Mouse (Mus musculus): Measurements from ENCODE around the gene Rsc1a1. TPM values are rescaled to one million over a fixed set of nuclear protein-coding genes. Genes with fewer than 3 reads are reported as not detected.
A peak's percentile ranks its signal among the peaks of the same experiment; 100 is the strongest.

The Rsc1a1 gene
- polyA plus RNA-seq, 1 experiment from 2014 or later = 1.9 TPM

DNA sequence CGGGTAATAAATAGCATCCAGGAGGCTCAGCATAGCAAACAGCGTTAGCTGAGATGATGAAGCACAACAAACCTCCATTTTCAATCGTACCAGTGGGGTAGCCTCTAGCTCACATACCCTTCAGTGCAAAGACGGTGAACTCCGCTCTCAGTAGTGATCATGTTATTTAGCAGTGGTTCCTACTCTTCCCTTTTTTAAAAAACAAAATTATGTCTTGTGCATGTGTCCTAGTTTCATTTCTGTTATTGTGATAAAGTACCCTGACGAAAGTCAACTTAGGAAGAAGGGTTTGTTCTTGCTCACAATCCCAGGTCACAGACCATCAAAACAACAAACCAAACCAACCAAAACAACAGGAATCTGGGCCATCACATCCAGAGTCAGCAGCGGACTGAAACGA is 39.4 kb downstream of the Rsc1a1 start:
- no peak overlapping the region for H3K27ac ChIP-seq (replicated peaks; ENCODE audit: low read depth, low read length)
- H3K9ac ChIP-seq (ENCODE audit: low read depth, low read length) = no peak overlapping the region
- H3K27me3 ChIP-seq (replicated peaks; ENCODE audit: control insufficient read depth, insufficient read depth, low read length) = no peaks in the 10 kb centered on the region
- no peak overlapping the region for H3K4me2 ChIP-seq (ENCODE audit: low read depth, low read length)
- no peak for ATAC-seq (ENCODE audit: low read depth)
- no peaks in the 10 kb centered on the region; the same call in 1 of the 2 replicates for H3K4me1 ChIP-seq (ENCODE audit: control insufficient read depth, insufficient read depth, low read length)
- peaks cover 23% of the 10 kb centered on the region for H3K36me3 ChIP-seq (ENCODE audit: control insufficient read depth, insufficient read depth, low read length)
- 88% methylated on average over 8 of the region's 8 CpGs for WGBS
- DNase-seq (ENCODE audit: low spot score) = no peak
- H3K4me3 ChIP-seq (ENCODE audit: low read depth, low read length) = no peak overlapping the region
- H3K9me3 ChIP-seq (ENCODE audit: control insufficient read depth, low read length) = no peaks in the 10 kb centered on the region

DNA sequence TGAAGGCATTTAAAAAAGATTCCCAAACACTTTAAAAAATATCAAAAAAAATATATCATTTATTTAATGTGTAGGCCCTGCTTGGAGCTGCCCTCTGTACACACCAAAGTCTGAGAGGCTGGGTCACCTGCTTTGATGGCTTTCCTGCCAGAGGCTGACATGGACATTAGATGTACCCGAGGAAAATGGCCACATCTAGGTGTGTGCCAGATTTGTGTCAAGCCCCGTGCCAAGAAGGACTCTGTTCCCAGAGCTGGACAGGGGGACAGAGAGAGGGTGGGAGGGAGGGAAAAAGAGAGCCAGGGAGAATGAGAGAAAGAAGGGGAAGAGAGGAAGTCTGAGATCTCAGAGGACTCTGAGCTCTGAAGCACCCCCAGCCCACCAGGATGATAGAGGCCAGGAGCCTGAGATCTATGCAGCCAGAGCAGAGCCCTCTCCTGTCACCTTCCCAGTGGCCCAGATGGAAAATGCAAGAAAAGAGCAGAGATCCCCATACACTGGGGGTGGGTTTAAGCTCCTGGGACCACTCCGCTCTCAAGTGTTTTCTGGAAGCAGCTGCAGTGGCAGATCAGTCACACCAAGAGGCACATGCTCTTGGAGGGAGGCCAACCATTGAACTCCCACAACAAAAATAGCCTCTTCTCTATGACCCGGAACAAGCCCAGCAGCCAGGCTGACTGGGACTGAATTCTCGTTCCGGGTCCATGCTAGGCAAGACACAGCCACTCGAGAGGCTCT is 42.1 kb downstream of the Rsc1a1 start:
- 0 out of 2 replicates have a peak overlapping the region, but pooled peaks have one; percentile 25 for H3K9ac ChIP-seq (ENCODE audit: low read depth, low read length)
- DNase-seq (ENCODE audit: low spot score) = peak; percentile 89
- peak overlapping the region; percentile 55 for H3K27ac ChIP-seq (replicated peaks; ENCODE audit: low read depth, low read length)

DNA sequence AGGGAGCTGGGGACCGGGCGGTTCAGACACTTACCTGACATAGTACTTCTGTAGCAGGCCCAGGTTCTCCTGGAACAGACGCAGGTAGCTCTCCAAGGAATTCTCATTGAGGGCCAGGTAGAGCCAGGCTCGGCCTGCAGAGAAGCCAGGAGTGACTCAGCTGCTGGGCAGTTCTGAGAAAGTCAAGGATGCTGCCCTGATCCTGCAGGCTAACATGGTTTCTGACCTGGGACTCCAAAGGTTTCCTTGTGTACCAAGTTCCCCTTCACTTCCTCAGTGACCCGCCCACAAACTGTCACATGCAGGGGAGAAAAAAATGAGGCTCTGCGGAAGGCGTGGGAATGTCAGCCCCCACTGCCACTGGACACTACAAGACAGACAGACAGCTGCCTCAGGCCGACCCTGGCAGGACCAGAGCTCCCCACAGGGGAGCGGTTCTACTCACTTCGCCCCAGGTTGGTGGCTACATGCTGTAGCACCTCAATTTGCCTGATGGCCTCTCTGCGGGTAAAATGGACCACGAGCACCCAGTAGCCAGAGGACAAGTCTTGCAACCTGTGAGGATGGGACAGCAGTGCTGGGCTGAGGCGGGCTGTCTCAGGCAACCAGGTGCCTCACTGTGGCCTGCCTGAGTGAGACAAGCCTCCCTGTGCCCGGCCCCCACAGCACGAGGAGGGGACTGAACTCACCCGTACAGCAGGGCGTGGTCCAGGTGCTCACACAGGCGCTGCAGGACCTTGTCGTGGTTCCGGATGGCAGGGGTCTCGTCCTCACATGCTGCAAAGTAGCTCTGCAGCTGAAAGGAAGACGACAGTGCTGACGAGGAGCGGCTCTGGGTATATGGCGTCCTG is 43.2 kb downstream of the Rsc1a1 start:
- no peak overlapping the region for H3K4me2 ChIP-seq (ENCODE audit: low read depth, low read length)
- H3K4me1 ChIP-seq (ENCODE audit: control insufficient read depth, insufficient read depth, low read length) = no peaks in the 10 kb centered on the region; the same call in 1 of the 2 replicates
- ATAC-seq (ENCODE audit: low read depth) = no peak
- H3K27me3 ChIP-seq (replicated peaks; ENCODE audit: control insufficient read depth, insufficient read depth, low read length) = no peaks in the 10 kb centered on the region
- no peak overlapping the region for H3K27ac ChIP-seq (replicated peaks; ENCODE audit: low read depth, low read length)
- H3K9me3 ChIP-seq (ENCODE audit: control insufficient read depth, low read length) = no peaks in the 10 kb centered on the region
- H3K9ac ChIP-seq (ENCODE audit: low read depth, low read length) = no peak overlapping the region
- no peak overlapping the region for H3K4me3 ChIP-seq (ENCODE audit: low read depth, low read length)
- no peak for DNase-seq (ENCODE audit: low spot score)
- H3K36me3 ChIP-seq (ENCODE audit: control insufficient read depth, insufficient read depth, low read length) = peaks cover 55% of the 10 kb centered on the region
- whole genome bisulfite sequencing = 88% methylated on average over 25 of the region's 25 CpGs

More for the DNA sequence above, 42.1 kb downstream of the Rsc1a1 start:
- H3K4me3 ChIP-seq (ENCODE audit: low read depth, low read length) = no peak overlapping the region
- no peaks in the 10 kb centered on the region for H3K9me3 ChIP-seq (ENCODE audit: control insufficient read depth, low read length)
- WGBS = 57% methylated on average over 7 of the region's 7 CpGs
- H3K4me1 ChIP-seq (ENCODE audit: control insufficient read depth, insufficient read depth, low read length) = no peaks in the 10 kb centered on the region; the same call in 1 of the 2 replicates
- ATAC-seq (ENCODE audit: low read depth) = peak; percentile 82
- H3K27me3 ChIP-seq (replicated peaks; ENCODE audit: control insufficient read depth, insufficient read depth, low read length) = no peaks in the 10 kb centered on the region
- no peak overlapping the region for H3K4me2 ChIP-seq (ENCODE audit: low read depth, low read length)
- peaks cover 47% of the 10 kb centered on the region for H3K36me3 ChIP-seq (ENCODE audit: control insufficient read depth, insufficient read depth, low read length)

DNA sequence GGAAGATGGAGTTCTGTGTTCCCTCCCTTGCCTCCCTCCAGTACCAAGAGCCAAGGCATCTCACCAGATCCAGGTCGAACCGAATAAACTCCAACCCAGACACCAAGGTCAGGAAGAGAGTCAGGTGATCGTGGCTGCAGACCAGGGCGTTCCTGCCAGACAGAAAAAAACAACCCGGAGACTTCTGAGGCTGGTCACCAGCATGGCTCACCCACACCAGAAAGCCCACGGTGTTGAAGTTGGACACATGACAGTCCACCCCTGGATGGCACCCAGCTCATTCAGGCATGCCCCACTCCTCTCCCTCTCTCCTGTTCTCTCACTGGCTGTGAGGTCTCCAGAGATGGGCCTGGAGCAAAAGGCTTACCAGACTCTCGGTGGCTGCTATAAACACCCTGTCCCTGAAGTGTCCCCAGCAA is 44.0 kb downstream of the Rsc1a1 start:
- DNase-seq (ENCODE audit: low spot score) = no peak
- no peak overlapping the region for H3K27ac ChIP-seq (replicated peaks; ENCODE audit: low read depth, low read length)
- no peak overlapping the region for H3K4me2 ChIP-seq (ENCODE audit: low read depth, low read length)
- H3K9ac ChIP-seq (ENCODE audit: low read depth, low read length) = no peak overlapping the region
- 80% methylated on average over 6 of the region's 7 CpGs for WGBS
- H3K27me3 ChIP-seq (replicated peaks; ENCODE audit: control insufficient read depth, insufficient read depth, low read length) = no peaks in the 10 kb centered on the region
- no peak for ATAC-seq (ENCODE audit: low read depth)
- no peaks in the 10 kb centered on the region for H3K9me3 ChIP-seq (ENCODE audit: control insufficient read depth, low read length)
- peaks cover 60% of the 10 kb centered on the region for H3K36me3 ChIP-seq (ENCODE audit: control insufficient read depth, insufficient read depth, low read length)
- no peak overlapping the region for H3K4me3 ChIP-seq (ENCODE audit: low read depth, low read length)
- H3K4me1 ChIP-seq (ENCODE audit: control insufficient read depth, insufficient read depth, low read length) = no peaks in the 10 kb centered on the region; the same call in 1 of the 2 replicates

DNA sequence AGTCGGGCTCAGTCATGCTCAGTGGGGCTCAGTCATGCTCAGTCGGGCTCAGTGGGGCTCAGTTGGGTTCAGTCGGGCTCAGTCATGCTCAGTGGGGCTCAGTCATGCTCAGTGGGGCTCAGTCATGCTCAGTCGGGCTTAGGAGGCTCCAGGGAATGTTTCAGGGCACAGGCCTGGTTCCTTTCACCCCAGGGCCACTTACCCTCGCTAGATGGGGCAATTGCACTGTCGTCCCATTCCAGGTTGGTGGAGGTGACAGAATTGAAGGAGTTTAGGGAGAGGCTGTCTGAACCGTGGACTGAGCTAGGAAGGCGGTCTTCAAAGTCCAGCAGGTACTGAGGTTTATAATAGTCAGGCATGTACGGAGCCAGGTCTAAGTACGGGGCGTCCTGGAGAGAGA is 45.9 kb downstream of the Rsc1a1 start:
- H3K4me2 ChIP-seq (ENCODE audit: low read depth, low read length) = no peak overlapping the region
- no peaks in the 10 kb centered on the region; the same call in 1 of the 2 replicates for H3K4me1 ChIP-seq (ENCODE audit: control insufficient read depth, insufficient read depth, low read length)
- no peak overlapping the region for H3K9ac ChIP-seq (ENCODE audit: low read depth, low read length)
- H3K9me3 ChIP-seq (ENCODE audit: control insufficient read depth, low read length) = no peaks in the 10 kb centered on the region
- DNase-seq (ENCODE audit: low spot score) (no peak), ATAC-seq (ENCODE audit: low read depth) (no peak)
- no peak overlapping the region for H3K27ac ChIP-seq (replicated peaks; ENCODE audit: low read depth, low read length)
- 65% methylated on average over 11 of the region's 11 CpGs for WGBS
- no peak overlapping the region for H3K4me3 ChIP-seq (ENCODE audit: low read depth, low read length)
- peaks cover 73% of the 10 kb centered on the region for H3K36me3 ChIP-seq (ENCODE audit: control insufficient read depth, insufficient read depth, low read length)
- H3K27me3 ChIP-seq (replicated peaks; ENCODE audit: control insufficient read depth, insufficient read depth, low read length) = no peaks in the 10 kb centered on the region

DNA sequence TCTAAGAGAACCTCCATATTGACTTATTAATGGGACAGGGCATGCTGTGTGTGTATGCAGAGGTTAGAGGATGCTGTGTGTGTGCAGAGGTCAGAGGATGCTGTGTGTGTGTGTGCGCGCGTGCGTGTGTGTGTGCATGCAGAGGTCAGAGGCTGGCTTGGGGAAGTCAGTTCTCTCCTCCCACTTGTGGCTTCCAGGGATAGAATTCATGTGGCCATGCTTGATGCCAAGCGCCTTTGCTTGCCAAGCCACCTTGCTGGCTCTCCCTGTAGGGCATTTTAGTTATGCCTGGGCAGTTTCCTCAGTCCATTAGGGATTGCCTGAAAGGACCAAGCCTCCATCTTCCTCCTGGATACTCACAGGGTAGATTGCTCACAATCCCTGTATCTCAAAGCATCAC is 48.7 kb downstream of the Rsc1a1 start:
- Histone ChIP-seq H3K4me1 (ENCODE audit: control insufficient read depth, insufficient read depth, low read length) (no peaks in the 10 kb centered on the region), H3K36me3 (ENCODE audit: control insufficient read depth, insufficient read depth, low read length) (peaks cover 91% of the 10 kb centered on the region), H3K4me2 (ENCODE audit: low read depth, low read length) (no peak overlapping the region), H3K27ac (replicated peaks; ENCODE audit: low read depth, low read length) (no peak overlapping the region), H3K4me3 (ENCODE audit: low read depth, low read length) (no peak overlapping the region), H3K9ac (ENCODE audit: low read depth, low read length) (no peak overlapping the region), H3K27me3 (replicated peaks; ENCODE audit: control insufficient read depth, insufficient read depth, low read length) (no peaks in the 10 kb centered on the region), H3K9me3 (ENCODE audit: control insufficient read depth, low read length) (no peaks in the 10 kb centered on the region)
- no peak for DNase-seq (ENCODE audit: low spot score)
- 85% methylated on average over 2 of the region's 5 CpGs for WGBS
- ATAC-seq (ENCODE audit: low read depth) = no peak

DNA sequence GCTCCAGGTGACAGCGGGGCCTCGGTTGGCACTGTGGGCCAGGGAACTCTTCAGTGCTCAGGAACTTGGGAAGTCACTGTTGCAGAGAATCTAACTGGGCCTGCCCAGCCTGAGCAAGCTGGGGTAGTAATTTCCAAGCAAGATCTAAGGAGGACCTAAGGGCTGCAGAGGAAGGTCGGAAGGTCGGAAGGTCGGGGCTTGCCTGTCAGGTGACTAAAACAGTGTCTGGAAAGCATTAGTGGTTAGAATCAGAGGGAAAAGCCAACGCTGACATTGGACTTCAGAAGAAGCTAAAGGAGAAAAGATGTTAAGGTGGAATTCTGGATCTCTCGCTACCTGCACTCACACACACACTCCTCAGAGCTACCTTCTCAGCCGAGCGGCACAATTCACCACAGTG is 49.4 kb downstream of the Rsc1a1 start:
- H3K9me3 ChIP-seq (ENCODE audit: control insufficient read depth, low read length) = no peaks in the 10 kb centered on the region
- ATAC-seq (ENCODE audit: low read depth) = no peak
- H3K4me2 ChIP-seq (ENCODE audit: low read depth, low read length) = no peak overlapping the region
- no peak overlapping the region for H3K27ac ChIP-seq (replicated peaks; ENCODE audit: low read depth, low read length)
- no peak overlapping the region for H3K4me3 ChIP-seq (ENCODE audit: low read depth, low read length)
- no peak for DNase-seq (ENCODE audit: low spot score)
- H3K9ac ChIP-seq (ENCODE audit: low read depth, low read length) = no peak overlapping the region
- H3K4me1 ChIP-seq (ENCODE audit: control insufficient read depth, insufficient read depth, low read length) = no peaks in the 10 kb centered on the region
- no peaks in the 10 kb centered on the region for H3K27me3 ChIP-seq (replicated peaks; ENCODE audit: control insufficient read depth, insufficient read depth, low read length)
- peaks cover 91% of the 10 kb centered on the region for H3K36me3 ChIP-seq (ENCODE audit: control insufficient read depth, insufficient read depth, low read length)
- 51% methylated on average over 9 of the region's 9 CpGs for WGBS
